Mouse (Mus musculus) CD4-positive, CD25-positive, alpha-beta regulatory T cell, adult 2 months (primary cell): ENCODE data around the gene Tceanc2.

Experiments used
- DNase-seq: peaks from one replicate; pipeline ENCODE4 v3.0.0-alpha.2; 2012; ENCODE audit warnings: low read depth, low spot score

Gene Tceanc2

DNA sequence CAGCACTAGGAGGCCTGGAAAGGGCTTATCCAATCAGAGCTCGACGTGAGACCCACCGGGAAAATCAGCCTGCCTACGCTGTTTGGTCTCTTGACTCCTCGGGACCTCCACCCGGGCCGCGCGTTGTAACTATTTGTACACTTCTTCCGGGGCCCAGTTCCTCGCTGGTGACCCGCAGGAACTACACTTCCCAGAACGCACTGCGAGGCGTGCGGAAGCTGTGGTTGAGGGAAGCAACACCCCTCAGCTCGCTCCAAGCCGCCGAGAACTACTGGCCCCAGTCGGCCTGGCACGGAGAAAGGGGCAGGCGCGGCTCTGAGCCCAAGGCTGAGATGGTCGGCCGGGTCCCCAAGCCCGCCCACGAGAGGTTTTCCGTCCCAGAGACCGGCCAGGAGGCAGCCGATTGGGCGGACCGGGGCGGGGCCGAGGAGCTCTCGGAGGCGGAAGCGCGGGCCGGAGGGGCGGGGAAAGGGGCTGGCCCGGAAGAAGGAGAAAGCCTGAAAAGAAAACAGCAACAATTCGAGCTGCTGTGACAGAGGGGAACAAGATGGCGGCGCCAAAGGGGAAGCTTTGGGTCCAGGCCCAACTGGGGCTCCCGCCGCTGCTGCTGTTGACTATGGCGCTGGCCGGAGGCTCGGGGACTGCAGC is 610 bp downstream of the Tceanc2 start, which contains the start of gene Tmem59:
Gene Tmem59 (plus strand): TSS at position 218 of the 648 bp plus-strand sequence.
- DNase-seq, result peak; percentile 97

- no peak for DNase-seq
These were observed 1.4 kb downstream of the Tceanc2 start for GRCm38 (mm10) chr4:107177506-107177905.

- DNase-seq, result no peak
These were observed 11.1 kb downstream of the Tceanc2 start for GRCm38 (mm10) chr4:107167798-107168197.

- no peak for DNase-seq
These were observed 12.2 kb downstream of the Tceanc2 start for GRCm38 (mm10) chr4:107166700-107167099.

DNA sequence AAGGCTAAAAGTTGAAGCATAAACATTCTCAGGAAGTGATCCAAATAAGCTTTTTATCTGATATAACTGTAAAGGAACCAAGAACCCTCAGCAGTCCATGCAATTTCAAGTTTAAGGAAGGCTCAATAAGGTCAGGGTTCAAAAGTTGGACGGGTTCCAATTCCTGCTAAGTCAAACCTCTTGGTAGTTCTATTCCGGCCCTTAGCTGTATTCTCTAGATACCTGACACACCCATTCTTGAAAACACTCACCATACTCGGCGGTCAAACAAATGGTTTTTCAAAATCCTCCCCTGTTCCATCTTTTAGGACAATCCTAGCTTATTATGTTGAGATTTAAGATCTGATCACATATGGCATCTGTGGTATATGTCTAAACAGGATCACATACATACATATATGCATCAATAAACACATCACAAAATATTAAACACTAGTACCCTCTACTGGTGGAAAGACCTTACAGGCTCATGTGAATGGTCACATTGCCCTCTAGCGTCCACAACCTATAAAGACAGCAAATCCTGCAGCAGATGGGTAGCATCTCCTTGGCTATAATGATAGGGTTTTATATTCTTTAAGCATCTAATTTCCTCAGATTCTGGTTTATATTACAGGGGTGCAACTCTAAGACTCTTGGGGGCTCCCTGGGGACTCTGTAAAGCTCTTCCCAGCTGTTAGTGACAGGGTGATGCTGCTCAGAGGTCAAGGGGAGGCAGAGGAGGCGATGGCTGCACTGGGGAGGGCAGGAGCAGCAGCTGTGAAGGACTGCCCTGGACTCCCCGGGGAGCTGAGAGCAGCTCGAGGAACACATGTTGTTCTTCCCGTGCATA is 14.9 kb downstream of the Tceanc2 start:
- DNase-seq, result peak; percentile 90

DNA sequence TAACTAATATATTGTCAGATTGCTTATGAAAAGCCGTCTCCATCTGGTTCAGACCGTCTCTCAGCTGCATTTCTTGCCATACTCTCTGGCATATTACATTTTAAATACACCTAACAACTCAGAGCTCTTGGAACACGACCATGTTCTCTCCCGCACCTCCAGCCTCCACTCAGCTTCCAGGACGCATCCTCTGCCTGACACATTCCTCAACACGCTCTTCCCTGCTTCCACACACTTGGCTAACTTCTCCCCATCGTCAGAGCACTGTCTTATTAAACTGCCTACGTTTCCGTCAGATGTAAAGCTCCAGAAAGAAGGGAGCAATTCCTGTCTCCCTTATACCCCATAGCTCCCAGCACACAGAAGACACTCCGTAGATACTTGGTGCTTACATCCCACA is 15.6 kb downstream of the Tceanc2 start:
- no peak for DNase-seq

GRCm38 (mm10) chr4:107160181-107160580 is 18.7 kb downstream of the Tceanc2 start:
- DNase-seq, result no peak

GRCm38 (mm10) chr4:107159166-107159773 is 19.6 kb downstream of the Tceanc2 start:
- no peak for DNase-seq

DNA sequence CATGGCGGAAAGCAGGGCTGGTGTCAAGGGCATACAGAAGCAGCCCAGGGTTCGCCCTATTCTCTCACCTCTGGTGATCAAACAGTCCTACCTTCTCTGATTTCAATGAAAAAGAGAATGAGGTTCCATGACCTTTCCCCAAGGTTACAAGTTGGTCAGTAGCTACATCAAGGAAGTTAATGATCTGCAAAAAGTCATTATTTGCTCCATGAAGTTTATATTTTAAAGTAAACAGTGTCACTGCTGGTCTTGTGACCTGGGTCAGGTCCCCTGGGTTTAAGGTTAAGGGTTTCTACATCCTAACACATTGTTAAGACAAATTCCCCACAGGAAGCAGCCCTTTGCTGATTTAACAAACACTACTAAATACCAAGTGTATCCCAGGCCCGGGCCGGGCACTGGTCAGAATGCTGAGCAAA is 21.9 kb downstream of the Tceanc2 start:
- no peak for DNase-seq

DNA sequence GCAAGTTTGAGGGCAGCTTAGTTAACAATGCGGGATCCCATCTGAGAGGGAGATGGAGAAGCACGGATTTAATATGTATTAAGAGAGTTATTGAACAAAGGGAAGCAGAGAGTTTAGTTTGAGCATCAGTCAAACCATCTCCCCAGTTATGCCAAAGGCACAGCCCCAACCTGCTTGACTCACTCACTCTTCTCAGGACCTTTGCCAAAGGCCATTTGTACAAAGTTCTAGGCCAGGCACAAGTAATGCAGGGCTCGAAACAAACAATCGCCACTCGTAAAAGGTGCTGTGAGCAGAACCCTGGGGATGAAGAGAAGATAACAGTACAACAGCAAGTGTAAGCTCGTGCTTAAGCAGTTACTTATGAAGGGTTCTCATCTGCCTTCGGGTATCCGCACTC is 26.3 kb downstream of the Tceanc2 start:
- DNase-seq, result no peak

DNA sequence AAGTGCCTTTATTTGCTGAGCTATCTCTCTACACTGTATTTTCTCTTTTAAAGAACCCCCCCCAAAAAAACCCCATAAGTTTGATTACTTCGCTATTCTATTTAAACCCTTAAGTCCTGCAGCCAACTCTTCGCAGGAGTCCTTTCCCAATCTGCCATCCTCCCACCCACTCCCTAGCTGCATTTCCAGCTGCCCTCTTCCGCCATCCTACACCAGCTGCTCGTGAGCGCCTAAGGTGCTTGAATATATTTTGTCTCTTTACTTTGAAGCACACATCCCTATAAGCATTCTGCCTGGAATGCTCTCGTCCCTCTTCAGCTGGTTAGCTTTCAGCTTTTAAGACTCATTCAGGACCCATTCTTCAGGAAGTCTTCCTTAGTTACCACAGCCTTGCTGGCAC is 27.9 kb downstream of the Tceanc2 start:
- DNase-seq, result no peak

DNA sequence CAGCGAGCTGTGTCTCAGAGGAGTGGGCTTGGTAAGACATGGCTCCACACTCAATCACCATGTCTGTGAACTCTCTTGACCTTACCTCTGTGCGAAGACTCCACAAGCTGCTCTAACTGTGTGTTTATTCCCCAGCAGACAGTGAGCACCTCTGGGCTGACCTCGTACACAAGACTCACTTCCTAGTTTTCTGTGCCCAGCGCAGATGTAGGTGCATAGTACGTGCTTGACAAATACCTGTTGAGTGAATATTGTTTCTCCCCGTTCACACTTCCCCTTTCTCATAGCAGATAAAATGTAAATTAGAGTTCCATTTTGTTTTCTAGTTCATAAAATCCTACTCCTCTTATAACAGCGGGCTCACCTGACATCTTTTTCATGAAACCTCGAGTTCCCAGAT is 35.4 kb downstream of the Tceanc2 start:
- DNase-seq, result no peak

- no peak for DNase-seq
These were observed 38.9 kb downstream of the Tceanc2 start for GRCm38 (mm10) chr4:107139836-107140631.

DNA sequence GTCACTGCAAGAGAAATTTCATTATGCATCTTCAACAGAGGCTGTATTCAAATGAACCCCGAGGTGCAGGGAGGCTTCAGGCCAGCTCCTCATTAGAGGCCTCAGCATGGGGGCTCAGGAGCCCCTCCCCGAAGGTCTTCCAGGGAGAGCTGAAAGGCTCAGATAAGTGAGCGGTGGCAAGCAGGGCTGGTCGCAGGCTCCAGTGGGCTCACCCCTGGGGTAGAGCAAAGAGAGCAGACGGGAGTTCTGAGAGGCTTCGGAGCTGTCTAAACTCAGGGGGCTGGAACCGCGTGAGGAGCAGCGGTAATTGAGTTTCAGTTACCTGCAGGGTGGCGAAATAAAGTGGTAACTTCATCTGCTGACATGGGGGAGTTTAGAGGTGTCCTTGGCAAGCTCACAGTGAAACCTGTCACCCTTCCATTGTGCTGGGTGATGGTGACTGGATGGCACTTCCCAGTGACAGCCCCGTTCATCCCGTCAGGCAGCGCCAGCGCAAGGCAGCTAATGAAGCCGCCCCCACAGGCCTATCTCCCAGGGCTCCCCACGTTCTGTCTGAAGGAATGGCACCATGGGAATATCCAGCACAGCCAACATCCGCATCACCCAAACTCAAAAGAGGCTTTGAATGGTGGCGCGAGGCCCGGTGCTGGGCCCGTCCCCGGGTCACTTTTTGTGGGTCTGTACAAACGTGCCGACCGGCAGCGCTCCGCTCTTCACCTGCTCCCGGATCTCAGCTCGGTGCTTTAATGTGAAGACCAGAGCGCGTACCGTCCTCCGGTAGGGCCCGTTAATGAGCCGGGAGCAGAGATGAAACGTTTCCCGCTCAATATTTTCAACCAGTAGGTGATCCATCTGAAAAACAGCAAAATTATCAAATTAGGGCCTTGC is 39.7 kb downstream of the Tceanc2 start:
- no peak for DNase-seq

- DNase-seq, result no peak
These were observed 42.4 kb downstream of the Tceanc2 start for GRCm38 (mm10) chr4:107136531-107136930.

DNA sequence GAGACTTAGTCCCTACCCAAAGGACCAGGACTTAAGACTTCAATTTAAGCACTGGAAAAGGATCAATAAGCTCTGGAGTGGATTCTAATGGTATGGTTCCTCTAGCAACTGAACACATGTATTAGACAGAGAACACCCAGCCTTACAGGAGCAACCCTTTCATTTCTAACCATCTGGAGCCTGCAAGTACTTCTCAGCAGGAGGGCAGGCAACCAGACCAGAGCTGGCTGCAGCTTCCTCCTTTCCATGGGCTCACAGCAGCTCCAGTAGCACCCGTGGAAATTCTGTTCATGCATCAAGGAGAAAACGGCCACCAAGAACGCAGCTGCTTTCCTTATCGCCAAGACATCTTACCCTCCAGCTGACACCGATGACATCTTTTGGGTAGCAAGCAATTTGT is 43.3 kb downstream of the Tceanc2 start:
- no peak for DNase-seq

- no peak for DNase-seq
These were observed 44.0 kb downstream of the Tceanc2 start for GRCm38 (mm10) chr4:107134891-107135290.

GRCm38 (mm10) chr4:107130534-107130933 is 48.4 kb downstream of the Tceanc2 start:
- DNase-seq, result peak; percentile 15

DNA sequence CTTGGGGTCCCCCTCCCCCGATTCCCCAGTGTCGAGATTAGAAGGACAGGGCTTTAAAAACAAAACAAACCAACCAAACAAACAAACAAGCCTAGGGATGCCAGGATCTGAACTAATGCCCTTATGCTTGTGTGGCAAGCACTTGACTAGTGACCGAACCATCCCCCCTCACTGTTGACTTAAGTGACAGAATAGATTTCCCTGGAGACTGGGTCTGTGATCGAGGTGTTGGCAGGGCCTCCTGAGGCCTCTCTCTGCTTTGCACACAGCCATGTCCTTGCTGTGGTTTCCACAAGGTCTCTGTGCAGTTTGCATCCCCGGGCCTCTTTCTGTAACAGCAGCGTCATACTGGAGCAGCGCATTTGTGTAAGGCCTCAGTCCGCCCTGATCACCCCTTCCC is 49.5 kb downstream of the Tceanc2 start:
- no peak for DNase-seq

- no peak for DNase-seq
These were observed 50.8 kb downstream of the Tceanc2 start for GRCm38 (mm10) chr4:107127901-107128669.
